Mouse (Mus musculus) liver, embryonic 15.5 days (tissue): Measurements from ENCODE around the gene Ormdl2. TPM values are rescaled to one million over a fixed set of nuclear protein-coding genes. Genes with fewer than 3 reads are reported as not detected.

Source experiments
- ATAC-seq: fragments of 200-750 bp; cut with Nextera tagmentation; 2 replicates; pipeline ENCODE4 v1.8.0; 2017; ENCODE audit warnings: moderate number of reproducible peaks, mild to moderate bottlenecking, moderate library complexity; ENCODE audit not compliant: insufficient read depth
- H3K27ac ChIP-seq: fragments of 300-500 bp; sonication (generic); replicated peaks from 2 replicates; pipeline ENCODE4 v1.5.1; 2015; ENCODE audit warnings: mild to moderate bottlenecking, inconsistent platforms
- H3K27me3 ChIP-seq: fragments of 300-500 bp; sonication (generic); 2 replicates; pipeline ENCODE4 v1.6.1; 2015; ENCODE audit warnings: mild to moderate bottlenecking, inconsistent platforms
- H3K36me3 ChIP-seq: fragments of 300-500 bp; sonication (generic); replicated peaks from 2 replicates; pipeline ENCODE4 v1.6.1; 2015; ENCODE audit warnings: moderate library complexity, mild to moderate bottlenecking, inconsistent platforms
- H3K4me1 ChIP-seq: fragments of 300-500 bp; sonication (generic); replicated peaks from 2 replicates; pipeline ENCODE4 v1.6.1; 2015; ENCODE audit warnings: inconsistent platforms
- H3K4me2 ChIP-seq: fragments of 300-500 bp; sonication (generic); 2 replicates; pipeline ENCODE4 v1.6.1; 2015; ENCODE audit warnings: moderate library complexity, mild to moderate bottlenecking, inconsistent platforms
- H3K4me3 ChIP-seq: fragments of 300-500 bp; sonication (generic); replicated peaks from 2 replicates; pipeline ENCODE4 v1.5.1; 2015; ENCODE audit warnings: mild to moderate bottlenecking, inconsistent platforms
- H3K9ac ChIP-seq: fragments of 300-500 bp; sonication (generic); 2 replicates; pipeline ENCODE4 v1.6.1; 2015; ENCODE audit warnings: moderate library complexity, mild to moderate bottlenecking, inconsistent platforms
- H3K9me3 ChIP-seq: fragments of 300-500 bp; sonication (generic); replicated peaks from 2 replicates; pipeline ENCODE4 v1.6.1; 2016; ENCODE audit warnings: inconsistent platforms
- WGBS: fragments of 180-500 bp; shearing (Covaris S2); methylation state at CpG from one replicate; pipeline ENCODE4 v1.1.7; 2015; ENCODE audit warnings: mixed read lengths; ENCODE audit not compliant: insufficient replicate concordance; 5-methylcytosine and 5-hydroxymethylcytosine counted together
- polyA plus RNA-seq: library from polyadenylated mRNA; unstranded; fragments of >200 nt; fragmentation: Nextera tagmentation; extraction: Ambion mirVana; gene quantifications from 2 replicates; pipeline ENCODE4 v1.2.1, GENCODE M21; 2015

Ormdl2 gene
- polyA plus RNA-seq, 1 experiment from 2014 or later = 73.9 TPM

DNA sequence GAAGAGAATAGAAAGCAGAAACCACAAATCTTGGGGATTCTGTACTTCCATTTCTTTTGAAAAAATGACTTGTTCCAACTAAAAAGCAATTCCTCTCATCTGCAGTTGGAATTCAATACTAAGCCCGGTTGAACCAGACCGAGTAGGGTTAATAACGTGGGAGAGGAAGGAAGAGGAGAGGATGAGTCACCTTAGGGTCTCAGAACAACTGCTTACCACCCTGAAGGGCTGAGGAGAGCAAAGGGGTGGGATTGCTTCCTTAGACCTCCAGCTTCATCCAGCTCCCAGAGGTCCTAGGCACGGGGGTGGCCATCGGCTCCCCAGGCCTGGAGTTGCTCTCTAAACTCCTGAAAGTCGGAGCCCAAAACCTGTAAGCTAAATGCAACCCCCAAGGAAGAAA is 18.1 kb downstream of the Ormdl2 start:
- H3K36me3 ChIP-seq = peaks cover 6% of the 10 kb centered on the region
- 11% methylated on average over 6 of the region's 6 CpGs for WGBS
- H3K9ac ChIP-seq = no peak overlapping the region
- peaks cover 48% of the 10 kb centered on the region for H3K4me1 ChIP-seq
- peak overlapping the region; percentile 97 for H3K4me2 ChIP-seq
- peak overlapping the region; percentile 24; the same call in 1 of the 2 replicates for H3K27ac ChIP-seq
- peaks cover 26% of the 10 kb centered on the region for H3K27me3 ChIP-seq
- H3K9me3 ChIP-seq = no peaks in the 10 kb centered on the region
- peak overlapping the region; percentile 78 for H3K4me3 ChIP-seq
- no peak for ATAC-seq

GRCm38 (mm10) chr10:128802956-128803355 is 18.5 kb downstream of the Ormdl2 start:
- Histone ChIP-seq H3K4me1 (peaks cover 44% of the 10 kb centered on the region), H3K36me3 (peaks cover 2% of the 10 kb centered on the region; the same call in 1 of the 2 replicates), H3K4me3 (no peak overlapping the region), H3K4me2 (peak overlapping the region; percentile 97), H3K27me3 (peaks cover 26% of the 10 kb centered on the region), H3K9ac (no peak overlapping the region), H3K27ac (no peak overlapping the region), H3K9me3 (no peaks in the 10 kb centered on the region)
- no peak for ATAC-seq
- WGBS = 56% methylated on average over 4 of the region's 4 CpGs

DNA sequence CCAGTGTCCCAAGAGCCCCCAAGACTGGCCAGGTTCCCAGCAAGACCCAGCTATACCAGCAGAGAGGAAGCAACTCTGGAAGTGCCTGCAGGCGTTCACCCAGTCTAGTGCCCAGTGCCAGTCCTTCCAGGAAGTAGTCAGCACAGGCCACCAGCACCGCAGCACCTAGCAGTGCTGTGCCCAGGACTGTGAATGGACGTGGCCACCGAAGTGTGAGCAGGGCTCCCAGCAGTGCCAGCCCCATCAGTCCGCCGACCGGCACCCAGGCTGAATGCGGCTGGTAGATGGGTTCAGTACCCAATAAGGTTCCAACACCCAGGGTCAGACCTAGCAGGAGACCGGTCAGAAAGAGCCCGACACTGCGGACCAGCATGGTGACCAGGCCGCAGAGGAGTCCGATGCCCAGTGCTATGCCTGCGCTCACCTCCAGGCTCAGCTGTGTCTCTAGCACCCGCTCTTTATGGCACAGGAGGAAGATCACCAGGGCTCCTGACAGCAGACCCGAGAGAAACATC is 19.4 kb downstream of the Ormdl2 start:
- Histone ChIP-seq H3K9ac (no peak overlapping the region), H3K4me3 (no peak overlapping the region), H3K4me2 (no peak overlapping the region), H3K27ac (no peak overlapping the region), H3K36me3 (no peaks in the 10 kb centered on the region; the same call in 1 of the 2 replicates), H3K9me3 (no peaks in the 10 kb centered on the region), H3K4me1 (peaks cover 35% of the 10 kb centered on the region), H3K27me3 (peaks cover 26% of the 10 kb centered on the region)
- ATAC-seq = no peak
- 77% methylated on average over 16 of the region's 16 CpGs for WGBS

GRCm38 (mm10) chr10:128798676-128799075 is 22.8 kb downstream of the Ormdl2 start:
- ATAC-seq = no peak
- H3K9ac ChIP-seq = no peak overlapping the region
- peaks cover 19% of the 10 kb centered on the region for H3K27me3 ChIP-seq
- 71% methylated on average over 8 of the region's 8 CpGs for WGBS
- H3K4me2 ChIP-seq = no peak overlapping the region
- peaks cover 12% of the 10 kb centered on the region for H3K4me1 ChIP-seq
- H3K36me3 ChIP-seq = no peaks in the 10 kb centered on the region
- H3K9me3 ChIP-seq = no peaks in the 10 kb centered on the region
- no peak overlapping the region for H3K27ac ChIP-seq
- no peak overlapping the region for H3K4me3 ChIP-seq

DNA sequence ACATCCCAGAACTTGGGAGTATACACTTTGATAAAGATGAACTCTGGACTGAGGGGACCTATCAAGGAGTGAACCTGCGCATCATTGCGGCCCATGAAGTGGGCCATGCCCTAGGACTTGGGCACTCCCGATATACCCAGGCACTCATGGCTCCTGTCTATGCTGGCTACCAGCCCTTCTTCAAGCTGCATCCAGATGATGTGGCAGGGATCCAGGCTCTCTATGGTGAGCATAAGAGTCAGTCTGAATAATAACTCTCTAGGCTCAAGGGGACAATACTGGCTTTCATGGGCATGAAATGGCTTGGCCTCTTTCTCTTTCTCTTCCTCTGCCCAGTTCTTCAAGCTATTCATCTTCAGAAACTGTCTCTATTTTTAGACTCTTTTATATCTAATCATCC is 25.9 kb downstream of the Ormdl2 start:
- H3K9me3 ChIP-seq = no peaks in the 10 kb centered on the region
- H3K27ac ChIP-seq = no peak overlapping the region
- WGBS = 82% methylated on average over 3 of the region's 3 CpGs
- peaks cover 5% of the 10 kb centered on the region; the same call in 1 of the 2 replicates for H3K4me1 ChIP-seq
- no peaks in the 10 kb centered on the region for H3K36me3 ChIP-seq
- ATAC-seq = no peak
- no peak overlapping the region for H3K4me3 ChIP-seq
- no peak overlapping the region for H3K9ac ChIP-seq
- H3K27me3 ChIP-seq = no peaks in the 10 kb centered on the region
- no peak overlapping the region for H3K4me2 ChIP-seq

DNA sequence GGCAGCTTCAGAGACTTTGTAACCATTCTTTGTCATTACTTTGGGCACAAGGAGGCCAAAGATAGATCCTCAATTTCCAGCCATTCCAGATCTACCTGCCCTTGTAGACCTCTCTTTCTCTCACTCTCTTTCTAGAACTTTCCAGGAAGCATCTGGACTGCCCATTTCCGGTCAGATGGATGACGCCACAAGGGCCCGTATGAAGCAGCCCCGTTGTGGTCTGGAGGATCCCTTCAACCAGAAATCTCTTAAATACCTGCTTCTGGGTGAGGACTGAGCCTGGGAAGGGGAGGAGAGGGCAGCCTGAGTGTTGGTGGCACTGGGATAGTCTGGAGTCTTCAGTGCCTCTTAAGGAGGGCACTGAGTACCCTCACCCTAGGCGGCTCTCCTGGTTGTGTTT is 27.1 kb downstream of the Ormdl2 start:
- no peak for ATAC-seq
- Histone ChIP-seq H3K27ac (no peak overlapping the region), H3K36me3 (no peaks in the 10 kb centered on the region), H3K4me1 (peaks cover 5% of the 10 kb centered on the region; the same call in 1 of the 2 replicates), H3K27me3 (no peaks in the 10 kb centered on the region), H3K4me3 (no peak overlapping the region), H3K9ac (no peak overlapping the region), H3K4me2 (no peak overlapping the region), H3K9me3 (no peaks in the 10 kb centered on the region)
- 64% methylated on average over 5 of the region's 5 CpGs for WGBS

DNA sequence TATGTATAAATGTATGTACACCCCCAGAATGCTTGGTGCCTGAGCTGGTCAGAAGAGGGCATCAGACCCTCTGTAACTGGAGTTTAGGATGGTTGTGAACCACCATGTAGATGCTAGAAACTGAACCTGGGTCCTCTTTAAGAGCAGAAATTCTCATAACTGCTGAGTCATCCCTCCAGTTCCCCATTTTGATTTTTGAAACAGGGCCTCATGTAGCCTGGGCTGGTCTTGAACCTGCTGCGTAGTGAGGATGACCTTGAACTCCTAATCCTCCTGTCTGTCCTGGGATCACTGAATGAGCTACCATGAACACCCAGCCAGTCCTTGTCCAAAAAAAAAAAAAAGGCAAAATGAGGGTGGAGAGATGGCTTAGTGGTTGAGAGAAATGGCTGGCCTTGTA is 28.2 kb downstream of the Ormdl2 start:
- Histone ChIP-seq H3K4me1 (peaks cover 5% of the 10 kb centered on the region; the same call in 1 of the 2 replicates), H3K4me2 (no peak overlapping the region), H3K27me3 (no peaks in the 10 kb centered on the region), H3K27ac (no peak overlapping the region), H3K9ac (no peak overlapping the region), H3K4me3 (no peak overlapping the region), H3K36me3 (no peaks in the 10 kb centered on the region), H3K9me3 (no peaks in the 10 kb centered on the region)
- WGBS = 76% methylated on average over 1 of the region's 1 CpGs
- no peak for ATAC-seq

DNA sequence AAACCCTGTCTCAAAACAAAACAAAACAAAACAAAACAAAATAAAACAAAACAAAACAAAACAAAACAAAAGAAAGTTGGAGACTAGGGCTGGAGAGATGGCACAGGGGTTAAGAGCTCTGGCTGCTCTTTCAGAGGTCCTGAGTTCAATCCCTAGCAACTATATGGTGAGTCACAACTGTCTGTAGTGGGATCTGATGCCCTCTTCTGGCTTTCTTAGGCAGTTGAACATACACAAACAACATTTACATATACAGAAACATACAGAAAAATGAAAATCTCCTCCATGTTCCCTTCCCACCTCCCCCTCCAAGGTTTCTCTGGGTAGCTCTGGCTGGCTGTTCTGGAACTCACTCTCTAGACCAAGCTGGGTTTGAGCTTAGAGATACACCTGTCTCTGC is 29.4 kb downstream of the Ormdl2 start:
- Histone ChIP-seq H3K9me3 (no peaks in the 10 kb centered on the region), H3K4me2 (no peak overlapping the region), H3K27me3 (no peaks in the 10 kb centered on the region), H3K9ac (no peak overlapping the region), H3K4me1 (peaks cover 5% of the 10 kb centered on the region; the same call in 1 of the 2 replicates), H3K27ac (no peak overlapping the region), H3K36me3 (no peaks in the 10 kb centered on the region), H3K4me3 (no peak overlapping the region)
- ATAC-seq = no peak

GRCm38 (mm10) chr10:128790398-128791124 is 30.9 kb downstream of the Ormdl2 start, which contains the start of gene Mmp19:
Gene Mmp19 (plus strand): TSS chr10:128790910.
- Histone ChIP-seq H3K36me3 (no peaks in the 10 kb centered on the region), H3K27me3 (no peaks in the 10 kb centered on the region), H3K4me3 (peak within 1 kb of the TSS; percentile 42), H3K9me3 (no peaks in the 10 kb centered on the region), H3K9ac (no peak within 1 kb of the TSS), H3K4me2 (peak within 1 kb of the TSS; percentile 48), H3K27ac (peak within 1 kb of the TSS; percentile 64), H3K4me1 (peaks cover 5% of the 10 kb centered on the region; the same call in 1 of the 2 replicates)
- 50% methylated on average over 7 of the region's 7 CpGs for WGBS
- peak; percentile 71; the same call in 1 of the 2 replicates for ATAC-seq

GRCm38 (mm10) chr10:128780200-128780599 is 41.2 kb downstream of the Ormdl2 start:
- H3K9me3 ChIP-seq = 0 out of 2 replicates have a peak, but pooled peaks cover 4% of the 10 kb centered on the region
- H3K27me3 ChIP-seq = no peaks in the 10 kb centered on the region
- no peak overlapping the region for H3K4me3 ChIP-seq
- H3K9ac ChIP-seq = no peak overlapping the region
- no peak overlapping the region for H3K4me2 ChIP-seq
- no peak for ATAC-seq
- H3K36me3 ChIP-seq = no peaks in the 10 kb centered on the region
- WGBS = 23% methylated on average over 1 of the region's 1 CpGs
- H3K4me1 ChIP-seq = peaks cover 11% of the 10 kb centered on the region; the same call in 1 of the 2 replicates
- no peak overlapping the region for H3K27ac ChIP-seq

DNA sequence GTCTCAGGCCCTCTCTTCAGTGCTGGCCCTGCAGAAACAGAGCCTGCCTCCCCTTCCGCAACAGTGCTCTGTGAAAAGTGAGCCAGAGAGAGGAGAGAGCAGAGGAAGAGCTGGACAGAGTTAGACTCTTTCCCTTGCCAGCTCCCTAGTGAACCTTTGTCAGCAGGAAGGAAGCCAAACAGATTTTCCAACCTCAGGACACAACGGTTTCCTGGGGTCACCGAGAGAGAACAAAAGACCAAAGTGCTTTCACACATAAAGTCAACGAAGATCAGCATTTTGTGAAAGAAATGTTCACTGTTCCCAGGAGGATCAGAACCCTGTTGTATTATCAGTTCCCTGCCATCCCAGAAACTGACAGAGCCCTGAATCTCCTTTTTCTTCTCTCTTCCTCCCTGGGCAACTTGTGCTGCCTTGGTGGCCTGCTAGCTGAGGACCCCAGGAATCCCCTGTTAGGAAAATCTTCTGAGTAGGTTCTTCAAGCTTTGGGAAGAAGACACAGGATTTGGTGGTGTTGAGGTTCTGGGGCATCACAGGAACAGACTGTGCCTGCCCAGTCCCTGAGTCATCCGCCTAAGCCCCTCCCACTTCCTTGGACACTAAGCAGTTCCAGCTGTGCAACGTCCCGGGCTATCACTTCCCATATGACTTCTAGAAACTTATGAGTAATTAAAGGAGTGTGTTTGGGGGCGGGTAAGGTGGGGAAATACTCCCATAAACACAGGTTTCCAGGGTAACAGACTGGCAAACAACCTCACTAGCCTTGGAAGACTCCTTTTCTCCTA is 42.2 kb downstream of the Ormdl2 start:
- Histone ChIP-seq H3K27ac (0 out of 2 replicates have a peak overlapping the region, but pooled peaks have one; percentile 42), H3K36me3 (no peaks in the 10 kb centered on the region), H3K4me2 (no peak overlapping the region), H3K27me3 (no peaks in the 10 kb centered on the region), H3K9ac (no peak overlapping the region), H3K4me1 (peaks cover 11% of the 10 kb centered on the region; the same call in 1 of the 2 replicates), H3K4me3 (no peak overlapping the region), H3K9me3 (0 out of 2 replicates have a peak, but pooled peaks cover 4% of the 10 kb centered on the region)
- WGBS = 17% methylated on average over 8 of the region's 8 CpGs
- ATAC-seq = peak; percentile 77
